Mouse (Mus musculus): Measurements from ENCODE around the gene Sbno2. TPM values are rescaled to one million over a fixed set of nuclear protein-coding genes. Genes with fewer than 3 reads are reported as not detected.

The Sbno2 gene
- total and polyA plus RNA-seq, 3 experiments = 9.7 to 24.2 (median 22.6) TPM

DNA sequence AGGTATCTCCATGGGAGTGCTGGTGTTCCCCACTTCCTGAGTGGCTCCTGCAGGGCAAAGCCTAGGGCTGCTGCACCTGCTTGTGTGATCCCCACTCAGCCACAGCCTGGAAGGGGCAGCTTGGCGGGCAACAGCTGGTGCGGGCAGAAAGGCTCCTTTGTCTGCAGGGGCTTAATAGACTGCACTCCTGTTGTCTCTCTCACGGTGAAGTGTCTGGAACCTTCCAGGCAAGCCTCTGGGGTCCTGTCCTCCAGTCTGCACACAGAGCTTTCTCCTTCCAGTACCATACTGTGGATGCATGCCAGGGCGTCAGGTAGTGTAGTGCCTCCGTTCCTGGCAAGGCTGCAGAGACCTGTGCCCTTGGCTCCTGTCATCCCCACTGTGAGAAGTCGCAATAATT, 13.2 kb upstream of the Sbno2 start:
- Histone ChIP-seq H3K79me2 (replicated peaks; ENCODE audit: control insufficient read depth, extremely low read depth, insufficient read depth, poor library complexity, severe bottlenecking) (peaks cover 77% of the 10 kb centered on the region), H3K36me3 (replicated peaks in 1 of 2; ENCODE audit: control insufficient read depth in 1 of 2, insufficient read depth in 1 of 2, low read length in 1 of 2) (peaks cover 41 to 58% of the 10 kb centered on the region in 2 experiments), H3K9me3 (replicated peaks; ENCODE audit: low read length) (no peaks in the 10 kb centered on the region), H3K9ac (ENCODE audit: insufficient read depth, low read depth) (no peak overlapping the region), H3K27ac (ENCODE audit: insufficient read depth, low read depth) (no peak overlapping the region), H3K4me3 (replicated peaks in 1 of 3; ENCODE audit: low read depth in 2 of 3, low read length in 2 of 3, poor library complexity in 1 of 3) (no peak overlapping the region), H3K27me3 (replicated peaks) (no peaks in the 10 kb centered on the region), H3K4me2 (ENCODE audit: insufficient read depth, low read depth, poor library complexity, severe bottlenecking) (peak overlapping the region; percentile 83), H3K4me1 (ENCODE audit: control insufficient read depth in 1 of 2, insufficient read depth in 2 of 2) (peaks cover 21 to 52% of the 10 kb centered on the region in 2 experiments)
- dilution Hi-C loops (cut with MboI; ENCODE audit: extremely low pct_ligation_motif_present, extremely low pct_unique_long_range_greater_than_20kb, low sequenced_read_pairs) = no loop called here
- DNase-seq (ENCODE audit: extremely low read depth) = no peak
- in situ Hi-C loops (cut with MboI; ENCODE audit: low pct_ligation_motif_present, low pct_unique_long_range_greater_than_20kb, low sequenced_read_pairs) = no loop called here
- no peak for TF ChIP-seq RCOR1 (conservative IDR thresholded peaks at IDR 0.05; ENCODE audit: low read depth, low read length)
- no peak for TF ChIP-seq ZKSCAN1 (IDR thresholded peaks at IDR 0.05; ENCODE audit: borderline replicate concordance, low read depth, low read length)
- no peak for TF ChIP-seq SMC3 (IDR thresholded peaks at IDR 0.05; ENCODE audit: low read depth, low read length)
- no peak for TF ChIP-seq EP300 (IDR thresholded peaks at IDR 0.05; ENCODE audit: low read length)

DNA sequence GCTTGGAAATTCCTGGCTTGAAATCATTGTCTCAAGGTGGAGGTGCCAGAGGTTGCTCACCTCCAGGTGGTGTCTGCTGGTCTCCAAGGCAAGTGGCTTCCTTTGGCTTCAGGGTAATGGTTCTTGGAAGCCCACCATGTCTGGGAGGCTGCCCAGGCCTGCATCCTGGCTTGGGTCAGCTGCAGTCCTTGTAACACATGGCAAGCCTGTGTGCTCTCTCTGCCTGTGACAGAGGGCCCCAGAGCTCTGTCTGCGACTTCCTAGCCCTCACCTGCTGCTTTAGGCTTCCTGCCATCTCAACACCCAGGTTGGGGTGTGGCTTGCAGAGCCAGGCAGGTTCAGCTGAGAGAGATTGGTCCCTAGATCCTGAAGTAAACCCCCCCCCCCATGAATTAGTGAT, 12.4 kb upstream of the Sbno2 start:
- no peaks in the 10 kb centered on the region for H3K27me3 ChIP-seq (replicated peaks)
- dilution Hi-C loops (cut with MboI; ENCODE audit: extremely low pct_ligation_motif_present, extremely low pct_unique_long_range_greater_than_20kb, low sequenced_read_pairs) (no loop called here), in situ Hi-C loops (cut with MboI; ENCODE audit: low pct_ligation_motif_present, low pct_unique_long_range_greater_than_20kb, low sequenced_read_pairs) (no loop called here)
- H3K36me3 ChIP-seq (replicated peaks in 1 of 2; ENCODE audit: control insufficient read depth in 1 of 2, insufficient read depth in 1 of 2, low read length in 1 of 2) = peaks cover 36 to 51% of the 10 kb centered on the region in 2 experiments
- peak overlapping the region; percentile 85 to 93 (median 90) for H3K4me3 ChIP-seq (replicated peaks in 1 of 3; ENCODE audit: low read depth in 2 of 3, low read length in 2 of 3, poor library complexity in 1 of 3)
- no peak overlapping the region for H3K27ac ChIP-seq (ENCODE audit: insufficient read depth, low read depth)
- no peak for DNase-seq (ENCODE audit: extremely low read depth)
- H3K79me2 ChIP-seq (replicated peaks; ENCODE audit: control insufficient read depth, extremely low read depth, insufficient read depth, poor library complexity, severe bottlenecking) = peaks cover 69% of the 10 kb centered on the region
- peaks cover 21 to 52% of the 10 kb centered on the region in 2 experiments for H3K4me1 ChIP-seq (ENCODE audit: control insufficient read depth in 1 of 2, insufficient read depth in 2 of 2)
- H3K4me2 ChIP-seq (ENCODE audit: insufficient read depth, low read depth, poor library complexity, severe bottlenecking) = peak overlapping the region; percentile 83
- H3K9me3 ChIP-seq (replicated peaks; ENCODE audit: low read length) = no peaks in the 10 kb centered on the region
- H3K9ac ChIP-seq (ENCODE audit: insufficient read depth, low read depth) = peak overlapping the region; percentile 93; the same call in 1 of the 2 replicates
- no peak for TF ChIP-seq SIN3A (IDR thresholded peaks at IDR 0.05; ENCODE audit: low read length)
- no peak for TF ChIP-seq ELF1 (IDR thresholded peaks at IDR 0.05; ENCODE audit: low read depth, low read length)
- no peak for TF ChIP-seq EP300 (IDR thresholded peaks at IDR 0.05; ENCODE audit: low read length)
- no peak for TF ChIP-seq BHLHE40 (IDR thresholded peaks at IDR 0.05; ENCODE audit: low read depth, low read length)
- TF ChIP-seq CHD2 (IDR thresholded peaks at IDR 0.05; ENCODE audit: low read length) = no peak
- TF ChIP-seq ZMIZ1 (IDR thresholded peaks at IDR 0.05; ENCODE audit: low read depth, low read length) = no peak
- no peak for TF ChIP-seq MAFK (IDR thresholded peaks at IDR 0.05; ENCODE audit: insufficient replicate concordance, low read length)
- no peak for TF ChIP-seq NRF1 (IDR thresholded peaks at IDR 0.05; ENCODE audit: low read depth, low read length)
- no peak for TF ChIP-seq CTCF (conservative IDR thresholded peaks at IDR 0.05 in 1 of 2, IDR thresholded peaks at IDR 0.05 in 1 of 2; ENCODE audit: low read depth in 2 of 2, low read length in 2 of 2)
- no peak for TF ChIP-seq HCFC1 (IDR thresholded peaks at IDR 0.05; ENCODE audit: low read depth, low read length)
- TF ChIP-seq POLR2AphosphoS2 (IDR thresholded peaks at IDR 0.05; ENCODE audit: low read depth, low read length) = no peak
- TF ChIP-seq JUN (IDR thresholded peaks at IDR 0.05; ENCODE audit: insufficient read depth, low read depth, low read length) = no peak
- no peak for TF ChIP-seq KAT2A (IDR thresholded peaks at IDR 0.05; ENCODE audit: insufficient replicate concordance, low read length)
- no peak for TF ChIP-seq CHD1 (IDR thresholded peaks at IDR 0.05; ENCODE audit: low read depth, low read length)
- TF ChIP-seq JUND (conservative IDR thresholded peaks at IDR 0.05; ENCODE audit: low read depth, low read length) = no peak
- no peak for TF ChIP-seq GABPA (IDR thresholded peaks at IDR 0.05; ENCODE audit: insufficient replicate concordance, low read depth, low read length)
- no peak for TF ChIP-seq SMC3 (IDR thresholded peaks at IDR 0.05; ENCODE audit: low read depth, low read length)
- TF ChIP-seq MAX (IDR thresholded peaks at IDR 0.05; ENCODE audit: low read length) = no peak

Data from CH12.LX (cell line).